Mouse (Mus musculus) E14TG2a.4 (cell line): Measurements from ENCODE around the gene Sarnp.

Source experiments
- CTCF ChIP-seq: conservative IDR thresholded peaks from 2 replicates; pipeline ENCODE4 v1.5.1; 2014; ENCODE audit warnings: low read length
- NANOG ChIP-seq: IDR thresholded peaks from 2 replicates; pipeline ENCODE4 v1.6.1; 2014; ENCODE audit warnings: borderline replicate concordance, low read length, mixed read lengths
- POU5F1 ChIP-seq: IDR thresholded peaks from 2 replicates; pipeline ENCODE4 v1.6.1; 2014; ENCODE audit warnings: low read length, borderline replicate concordance

GRCm38 (mm10) chr10:128892246-128892645 lies 75.1 kb downstream of the Sarnp start:
- TF ChIP-seq CTCF (no peak), NANOG (no peak), POU5F1 (no peak)
